Comparison of ENCODE assay signal across 8 mouse cellular contexts in the genomic region with DNA sequence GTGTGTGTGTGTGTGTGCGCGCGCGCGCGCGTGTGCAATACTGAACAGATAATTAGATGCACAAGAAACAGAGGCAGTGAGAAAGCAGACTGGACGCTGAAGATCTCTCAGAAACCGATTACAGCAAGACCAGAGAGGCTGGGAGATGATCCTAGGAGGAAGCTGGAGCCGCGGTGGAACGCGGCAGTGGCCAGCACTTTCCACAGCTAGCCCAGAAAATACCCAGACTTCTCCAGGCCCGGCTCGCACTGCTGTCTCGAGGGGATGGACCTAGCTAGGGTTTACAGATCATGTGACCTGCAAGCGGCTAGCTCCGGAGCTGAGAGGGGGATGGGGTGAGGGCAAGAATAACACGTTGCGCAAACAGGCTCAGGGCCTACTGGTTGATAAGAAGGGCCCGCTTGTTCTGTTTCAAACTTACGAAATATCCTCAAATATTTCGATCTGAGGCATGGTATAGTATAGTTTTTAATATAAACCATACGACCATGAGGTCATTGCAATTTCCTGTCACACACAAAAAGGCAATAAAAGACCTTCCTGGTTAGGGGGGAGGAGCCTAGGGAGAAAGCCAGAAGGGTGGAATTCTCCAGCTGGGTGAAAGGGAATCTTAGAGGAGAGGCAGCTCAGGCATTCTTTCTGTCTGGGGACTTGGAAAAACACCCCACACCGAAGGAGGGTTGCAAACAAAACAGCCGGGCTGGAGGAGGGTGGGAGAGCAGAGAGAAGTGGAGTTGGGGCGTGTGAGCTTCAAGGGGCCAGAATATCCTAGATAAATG. TPM values are rescaled to one million over a fixed set of nuclear protein-coding genes. Genes with fewer than 3 reads are reported as not detected.
DNase-seq lines count a peak whose midpoint lies in the region; ATAC-seq lines count a peak whose summit lies in the region.

No protein-coding gene starts in this region.

- H3K27ac ChIP-seq in forebrain, embryonic 14.5 days (ENCODE audit: low read depth, low read length), result peak overlapping the region; percentile 98
- peak overlapping the region; percentile 99 for H3K27ac ChIP-seq in lung, embryonic 15.5 days

- H3K9me3 ChIP-seq in forebrain, embryonic 14.5 days (replicated peaks; ENCODE audit: control insufficient read depth, low read length), result no peaks in the 10 kb centered on the region
- H3K9me3 ChIP-seq in lung, embryonic 15.5 days, result no peaks in the 10 kb centered on the region

- DNase-seq in ES-CJ7 (ENCODE audit: low read depth, low spot score), result peak; percentile 94
- peak; percentile 73 for DNase-seq in cerebellum, adult 11 months
- peak; percentile 92 for DNase-seq in forebrain, embryonic 14.5 days (ENCODE audit: low spot score)
- DNase-seq in heart, postnatal 10 days, result peak; percentile 93 to 94
- peak; percentile 81 for DNase-seq in large intestine, adult 2 months (ENCODE audit: low read depth, low spot score)
- DNase-seq in ovary, adult 18-20 months (ENCODE audit: low spot score), result peak; percentile 89
- DNase-seq in thymus, postnatal 0 days (ENCODE audit: low spot score), result peak; percentile 49

- H3K4me1 ChIP-seq in forebrain, embryonic 14.5 days (ENCODE audit: control insufficient read depth, insufficient read depth, low read length), result peaks cover 26% of the 10 kb centered on the region
- H3K4me1 ChIP-seq in lung, embryonic 15.5 days, result peaks cover 41% of the 10 kb centered on the region

- peak overlapping the region; percentile 28 for H3K4me3 ChIP-seq in forebrain, embryonic 14.5 days (ENCODE audit: low read depth, low read length)
- peak overlapping the region; percentile 31 for H3K4me3 ChIP-seq in lung, embryonic 15.5 days

- H3K27me3 ChIP-seq in forebrain, embryonic 14.5 days (replicated peaks; ENCODE audit: control insufficient read depth, insufficient read depth, low read length), result no peaks in the 10 kb centered on the region
- no peaks in the 10 kb centered on the region for H3K27me3 ChIP-seq in lung, embryonic 15.5 days

- peak overlapping the region; percentile 59 for H3K4me2 ChIP-seq in forebrain, embryonic 14.5 days (ENCODE audit: low read length)
- peak overlapping the region; percentile 68 for H3K4me2 ChIP-seq in lung, embryonic 15.5 days

- WGBS in forebrain, embryonic 14.5 days, result under 1% methylated on average over 27 of the region's 27 CpGs
- 2% methylated on average over 27 of the region's 27 CpGs for WGBS in large intestine, adult 2 months
- WGBS in lung, embryonic 15.5 days, result 1% methylated on average over 27 of the region's 27 CpGs

- peak overlapping the region; percentile 65 for H3K9ac ChIP-seq in forebrain, embryonic 14.5 days (ENCODE audit: low read length)
- peak overlapping the region; percentile 43 for H3K9ac ChIP-seq in lung, embryonic 15.5 days

- no peaks in the 10 kb centered on the region for H3K36me3 ChIP-seq in forebrain, embryonic 14.5 days (ENCODE audit: control insufficient read depth, insufficient read depth, low read length)
- no peaks in the 10 kb centered on the region for H3K36me3 ChIP-seq in lung, embryonic 15.5 days

- peak; percentile 94 for ATAC-seq in forebrain, embryonic 14.5 days
- peak; percentile 96 for ATAC-seq in lung, embryonic 15.5 days (ENCODE audit: borderline replicate concordance, extremely low read depth, low FRiP score, low TSS enrichment)

- intact Hi-C loops in heart, postnatal 10 days (cut with DNase I), result loop anchor here (1.0 kb wide), 1 partner anchor 22 kb away; a partner anchor contains a TSS

RNA-seq across cellular contexts. Expression of a gene that starts 22.1 kb away (rescaled TPM):
- polyA plus RNA-seq in forebrain, embryonic 14.5 days (2014; fragmentation: Nextera tagmentation; extraction: Ambion mirVana), result 437 and 459 TPM in 2 replicates
- 100 to 1,000 TPM; 490 to 566 TPM for total RNA-seq in heart, postnatal 10 days (2021)
- 48.0 and 64.1 TPM in 2 replicates for polyA plus RNA-seq in large intestine, adult 2 months (2012; rRNA removed)
- polyA plus RNA-seq in lung, embryonic 15.5 days (2015; fragmentation: Nextera tagmentation; extraction: Ambion mirVana), result 660 and 677 TPM in 2 replicates
- 159 and 162 TPM in 2 replicates for polyA plus RNA-seq in thymus, postnatal 0 days (2015; fragmentation: Nextera tagmentation; extraction: Ambion mirVana)

Comparison
In these comparisons a context has a peak if more than half of its experiments do, and no peak if none do; other contexts are left out.
1. Peak in every context shown above with its lines: DNase-seq, ATAC-seq, H3K4me3 ChIP-seq and H3K27ac ChIP-seq.